Mouse (Mus musculus) liver, embryonic 12.5 days (tissue): Measurements from ENCODE around the gene Kcnj10. TPM values are rescaled to one million over a fixed set of nuclear protein-coding genes. Genes with fewer than 3 reads are reported as not detected.

ENCODE experiments used
- ATAC-seq: fragments of 200-750 bp; cut with Nextera tagmentation; 2 replicates; pipeline ENCODE4 v1.8.0; 2017; ENCODE audit warnings: moderate number of reproducible peaks, mild to moderate bottlenecking, moderate library complexity
- H3K27ac ChIP-seq: fragments of 300-500 bp; sonication (generic); 2 replicates; pipeline ENCODE4 v1.5.1; 2016; ENCODE audit warnings: mild to moderate bottlenecking
- H3K27me3 ChIP-seq: fragments of 300-500 bp; sonication (generic); replicated peaks from 2 replicates; pipeline ENCODE4 v1.6.1; 2016; ENCODE audit warnings: mild to moderate bottlenecking, moderate library complexity
- H3K36me3 ChIP-seq: fragments of 300-500 bp; sonication (generic); 2 replicates; pipeline ENCODE4 v1.6.1; 2016; ENCODE audit warnings: mild to moderate bottlenecking, moderate library complexity
- H3K4me1 ChIP-seq: fragments of 300-500 bp; sonication (generic); 2 replicates; pipeline ENCODE4 v1.6.1; 2016
- H3K4me2 ChIP-seq: fragments of 300-500 bp; sonication (generic); 2 replicates; pipeline ENCODE4 v1.6.1; 2016; ENCODE audit warnings: mild to moderate bottlenecking, moderate library complexity
- H3K4me3 ChIP-seq: fragments of 300-500 bp; sonication (generic); 2 replicates; pipeline ENCODE4 v1.5.1; 2016; ENCODE audit warnings: mild to moderate bottlenecking, moderate library complexity
- H3K9ac ChIP-seq: fragments of 300-500 bp; sonication (generic); 2 replicates; pipeline ENCODE4 v1.6.1; 2016; ENCODE audit warnings: mild to moderate bottlenecking, moderate library complexity
- H3K9me3 ChIP-seq: fragments of 300-500 bp; sonication (generic); replicated peaks from 2 replicates; pipeline ENCODE4 v1.6.1; 2016; ENCODE audit warnings: mild to moderate bottlenecking, moderate library complexity
- WGBS: fragments of 180-500 bp; shearing (Covaris S2); methylation state at CpG from one replicate; pipeline ENCODE4 v1.1.7; 2016; ENCODE audit not compliant: insufficient replicate concordance; 5-methylcytosine and 5-hydroxymethylcytosine counted together
- polyA plus RNA-seq: library from polyadenylated mRNA; unstranded; fragments of >200 nt; fragmentation: Nextera tagmentation; extraction: Ambion mirVana; gene quantifications from 2 replicates; pipeline ENCODE4 v1.2.1, GENCODE M21; 2016

Gene Kcnj10
- polyA plus RNA-seq = 0.02 and 0.07 TPM in 2 replicates

GRCm38 (mm10) chr1:172340729-172341321, at the start of gene Kcnj10:
Gene Kcnj10, plus strand, starts transcription at chr1:172341210.
- Histone ChIP-seq H3K27me3 (peaks cover 92% of the 10 kb centered on the region), H3K9me3 (no peaks in the 10 kb centered on the region), H3K4me1 (peaks cover 14% of the 10 kb centered on the region), H3K27ac (no peak within 1 kb of the TSS), H3K4me3 (peak within 1 kb of the TSS; percentile 53), H3K4me2 (peak within 1 kb of the TSS; percentile 77), H3K9ac (no peak within 1 kb of the TSS), H3K36me3 (no peaks in the 10 kb centered on the region)
- peak; percentile 80 for ATAC-seq
- 3% methylated on average over 38 of the region's 38 CpGs for WGBS

GRCm38 (mm10) chr1:172292880-172293279, 48.1 kb upstream of the Kcnj10 start:
- H3K4me2 ChIP-seq = no peak overlapping the region
- no peak overlapping the region for H3K9ac ChIP-seq
- H3K4me3 ChIP-seq = no peak overlapping the region
- WGBS = 80% methylated on average over 2 of the region's 2 CpGs
- H3K27me3 ChIP-seq = peaks cover 57% of the 10 kb centered on the region
- no peaks in the 10 kb centered on the region for H3K9me3 ChIP-seq
- no peak overlapping the region for H3K27ac ChIP-seq
- 0 out of 2 replicates have a peak, but pooled peaks cover 6% of the 10 kb centered on the region for H3K4me1 ChIP-seq
- H3K36me3 ChIP-seq = no peaks in the 10 kb centered on the region
- ATAC-seq = no peak

GRCm38 (mm10) chr1:172293449-172293848, 47.6 kb upstream of the Kcnj10 start:
- 67% methylated on average over 11 of the region's 11 CpGs for WGBS
- ATAC-seq = no peak
- no peak overlapping the region for H3K9ac ChIP-seq
- H3K4me3 ChIP-seq = no peak overlapping the region
- H3K27me3 ChIP-seq = peaks cover 63% of the 10 kb centered on the region
- H3K4me2 ChIP-seq = no peak overlapping the region
- H3K27ac ChIP-seq = no peak overlapping the region
- H3K9me3 ChIP-seq = no peaks in the 10 kb centered on the region
- no peaks in the 10 kb centered on the region for H3K36me3 ChIP-seq
- H3K4me1 ChIP-seq = 0 out of 2 replicates have a peak, but pooled peaks cover 6% of the 10 kb centered on the region

- no peak overlapping the region for H3K27ac ChIP-seq
- H3K9ac ChIP-seq = no peak overlapping the region
- peaks cover 77% of the 10 kb centered on the region for H3K27me3 ChIP-seq
- H3K36me3 ChIP-seq = no peaks in the 10 kb centered on the region
- no peaks in the 10 kb centered on the region for H3K9me3 ChIP-seq
- ATAC-seq = no peak
- no peak overlapping the region for H3K4me3 ChIP-seq
- WGBS = 42% methylated on average over 4 of the region's 4 CpGs
- H3K4me1 ChIP-seq = 0 out of 2 replicates have a peak, but pooled peaks cover 3% of the 10 kb centered on the region
- H3K4me2 ChIP-seq = no peak overlapping the region
Observed at GRCm38 (mm10) chr1:172295751-172296197, 45.2 kb upstream of the Kcnj10 start.

- H3K4me2 ChIP-seq = no peak overlapping the region
- no peaks in the 10 kb centered on the region for H3K36me3 ChIP-seq
- no peak overlapping the region for H3K9ac ChIP-seq
- ATAC-seq = no peak
- 61% methylated on average over 6 of the region's 6 CpGs for WGBS
- H3K9me3 ChIP-seq = no peaks in the 10 kb centered on the region
- H3K27me3 ChIP-seq = peaks cover 84% of the 10 kb centered on the region
- 0 out of 2 replicates have a peak, but pooled peaks cover 4% of the 10 kb centered on the region for H3K4me1 ChIP-seq
- H3K4me3 ChIP-seq = no peak overlapping the region
- no peak overlapping the region for H3K27ac ChIP-seq
Observed at GRCm38 (mm10) chr1:172296816-172297510, 44.0 kb upstream of the Kcnj10 start.

- no peaks in the 10 kb centered on the region for H3K36me3 ChIP-seq
- no peak within 1 kb of the TSS for H3K27ac ChIP-seq
- WGBS = 16% methylated on average over 16 of the region's 16 CpGs
- H3K4me1 ChIP-seq = peaks cover 13% of the 10 kb centered on the region
- H3K9me3 ChIP-seq = no peaks in the 10 kb centered on the region
- no peak for ATAC-seq
- no peak within 1 kb of the TSS for H3K9ac ChIP-seq
- no peak within 1 kb of the TSS for H3K4me3 ChIP-seq
- peaks cover 93% of the 10 kb centered on the region for H3K27me3 ChIP-seq
- H3K4me2 ChIP-seq = peak within 1 kb of the TSS; percentile 15; the same call in 1 of the 2 replicates
Observed at GRCm38 (mm10) chr1:172297611-172298537, 43.1 kb upstream of the Kcnj10 start, which contains the start of gene Atp1a2. Gene Atp1a2, minus strand, starts transcription at chr1:172298064.

- H3K9me3 ChIP-seq = no peaks in the 10 kb centered on the region
- no peaks in the 10 kb centered on the region for H3K36me3 ChIP-seq
- no peak overlapping the region for H3K9ac ChIP-seq
- no peak overlapping the region for H3K27ac ChIP-seq
- H3K27me3 ChIP-seq = peaks cover 93% of the 10 kb centered on the region
- H3K4me3 ChIP-seq = no peak overlapping the region
- H3K4me2 ChIP-seq = no peak overlapping the region
- 55% methylated on average over 7 of the region's 7 CpGs for WGBS
- H3K4me1 ChIP-seq = peaks cover 29% of the 10 kb centered on the region
- no peak for ATAC-seq
Observed at GRCm38 (mm10) chr1:172299528-172299927, 41.5 kb upstream of the Kcnj10 start.

- ATAC-seq = no peak
- H3K4me2 ChIP-seq = no peak overlapping the region
- no peaks in the 10 kb centered on the region for H3K9me3 ChIP-seq
- H3K9ac ChIP-seq = no peak overlapping the region
- peaks cover 37% of the 10 kb centered on the region for H3K4me1 ChIP-seq
- H3K4me3 ChIP-seq = no peak overlapping the region
- no peaks in the 10 kb centered on the region for H3K36me3 ChIP-seq
- peaks cover 86% of the 10 kb centered on the region for H3K27me3 ChIP-seq
- WGBS = 55% methylated on average over 5 of the region's 5 CpGs
- H3K27ac ChIP-seq = no peak overlapping the region
Observed at GRCm38 (mm10) chr1:172300247-172300646, 40.8 kb upstream of the Kcnj10 start.

- no peak overlapping the region for H3K27ac ChIP-seq
- no peaks in the 10 kb centered on the region for H3K36me3 ChIP-seq
- H3K4me3 ChIP-seq = no peak overlapping the region
- no peaks in the 10 kb centered on the region for H3K9me3 ChIP-seq
- 68% methylated on average over 12 of the region's 12 CpGs for WGBS
- ATAC-seq = no peak
- H3K9ac ChIP-seq = no peak overlapping the region
- no peak overlapping the region for H3K4me2 ChIP-seq
- peaks cover 46% of the 10 kb centered on the region for H3K4me1 ChIP-seq
- peaks cover 86% of the 10 kb centered on the region for H3K27me3 ChIP-seq
Observed at GRCm38 (mm10) chr1:172301180-172301579, 39.8 kb upstream of the Kcnj10 start.

GRCm38 (mm10) chr1:172302311-172302710, 38.7 kb upstream of the Kcnj10 start:
- Histone ChIP-seq H3K4me3 (no peak overlapping the region), H3K27me3 (peaks cover 75% of the 10 kb centered on the region), H3K9ac (no peak overlapping the region), H3K4me1 (peaks cover 49% of the 10 kb centered on the region), H3K27ac (no peak overlapping the region), H3K9me3 (no peaks in the 10 kb centered on the region), H3K4me2 (no peak overlapping the region), H3K36me3 (no peaks in the 10 kb centered on the region)
- no peak for ATAC-seq
- 45% methylated on average over 3 of the region's 3 CpGs for WGBS

GRCm38 (mm10) chr1:172302851-172303250, 38.2 kb upstream of the Kcnj10 start:
- Histone ChIP-seq H3K36me3 (no peaks in the 10 kb centered on the region), H3K27me3 (peaks cover 72% of the 10 kb centered on the region), H3K4me2 (no peak overlapping the region), H3K9ac (no peak overlapping the region), H3K4me1 (peaks cover 53% of the 10 kb centered on the region), H3K4me3 (no peak overlapping the region), H3K9me3 (no peaks in the 10 kb centered on the region), H3K27ac (no peak overlapping the region)
- ATAC-seq = no peak
- WGBS = 21% methylated on average over 6 of the region's 6 CpGs
